Mouse (Mus musculus) olfactory bulb, adult 2 months (tissue): ENCODE measurements around the gene Bves. TPM values are rescaled to one million over a fixed set of nuclear protein-coding genes. Genes with fewer than 3 reads are reported as not detected.

Source experiments
- H3K27ac ChIP-seq: fragments of 200-500 bp; 2 replicates; pipeline ENCODE4 v1.5.1; 2012; ENCODE audit warnings: low read depth, low read length; ENCODE audit not compliant: insufficient read depth
- H3K4me1 ChIP-seq: fragments of 200-500 bp; 2 replicates; pipeline ENCODE4 v1.6.1; 2012; ENCODE audit warnings: low read length; ENCODE audit not compliant: control insufficient read depth, insufficient read depth
- H3K4me3 ChIP-seq: fragments of 200-500 bp; 2 replicates; pipeline ENCODE4 v1.5.1; 2012; ENCODE audit warnings: mild to moderate bottlenecking, low read depth, low read length, moderate library complexity; ENCODE audit not compliant: insufficient read depth
- CTCF ChIP-seq: fragments of 200-500 bp; IDR thresholded peaks from 2 replicates; pipeline ENCODE4 v1.5.1; 2012; ENCODE audit warnings: low read depth, mild to moderate bottlenecking, low read length, moderate library complexity; ENCODE audit not compliant: insufficient read depth
- POLR2A ChIP-seq: fragments of 200-500 bp; IDR thresholded peaks from 2 replicates; pipeline ENCODE4 v1.6.1; 2012; ENCODE audit warnings: mild to moderate bottlenecking, low read depth, low read length, moderate library complexity; ENCODE audit not compliant: insufficient read depth
- WGBS: fragments of 180-500 bp; shearing (Covaris S2); methylation state at CpG from one replicate; pipeline ENCODE4 v1.1.7; 2018; 5-methylcytosine and 5-hydroxymethylcytosine counted together
- polyA plus RNA-seq: library from polyadenylated mRNA; stranded (reverse); fragments of >200 nt; gene quantifications from 2 replicates; pipeline ENCODE4 v1.2.4, GENCODE M21; 2012; ENCODE audit warnings: low replicate concordance; ENCODE audit not compliant: missing spikeins, insufficient read depth, insufficient read length

Gene Bves
- polyA plus RNA-seq, 1 experiment, result not detected

DNA sequence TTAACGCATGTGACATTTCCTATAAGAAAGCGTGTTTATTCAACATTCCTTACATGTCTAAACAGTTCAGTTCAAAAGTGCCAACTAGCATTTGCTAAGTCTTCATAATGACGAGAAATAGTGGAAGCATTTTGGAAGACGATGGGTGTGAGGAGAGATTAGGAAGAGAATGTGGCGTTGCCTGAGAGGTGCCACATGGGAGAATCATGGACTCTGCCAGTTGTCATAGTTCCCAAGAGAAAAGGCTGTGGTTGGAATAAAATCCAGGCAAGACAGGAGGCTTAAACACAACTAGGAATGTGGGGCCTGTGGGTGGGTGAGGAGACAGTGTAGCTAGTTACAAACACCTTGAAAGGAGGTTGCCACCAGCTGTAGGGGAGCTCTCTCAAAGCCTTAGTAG is 30.4 kb upstream of the Bves start:
- Histone ChIP-seq H3K4me3 (no peak overlapping the region), H3K4me1 (no peaks in the 10 kb centered on the region), H3K27ac (no peak overlapping the region)
- 82% methylated on average over 5 of the region's 5 CpGs for WGBS
- TF ChIP-seq CTCF (no peak), POLR2A (no peak)

DNA sequence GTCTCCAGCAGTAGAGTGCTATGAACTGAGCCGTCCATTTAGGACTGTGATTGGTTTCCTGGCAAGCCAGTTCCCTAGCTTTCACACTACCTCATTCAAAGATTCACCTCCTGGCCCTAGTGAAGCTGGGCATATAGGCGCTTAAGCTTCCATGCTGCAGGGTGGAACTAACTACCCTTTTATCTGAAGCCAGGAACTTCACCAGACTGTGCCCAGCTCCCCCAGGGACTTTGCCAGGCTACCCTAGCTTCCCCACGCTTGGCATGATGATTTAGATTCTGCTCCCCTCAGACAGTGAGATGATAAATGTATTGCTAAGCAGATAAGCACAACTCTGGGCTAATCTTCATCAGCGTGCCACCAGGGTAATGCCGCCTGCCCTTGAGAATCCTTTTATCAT is 24.4 kb upstream of the Bves start:
- TF ChIP-seq CTCF (no peak), POLR2A (no peak)
- Histone ChIP-seq H3K4me3 (no peak overlapping the region), H3K4me1 (no peaks in the 10 kb centered on the region), H3K27ac (no peak overlapping the region)
- 83% methylated on average over 5 of the region's 5 CpGs for WGBS

DNA sequence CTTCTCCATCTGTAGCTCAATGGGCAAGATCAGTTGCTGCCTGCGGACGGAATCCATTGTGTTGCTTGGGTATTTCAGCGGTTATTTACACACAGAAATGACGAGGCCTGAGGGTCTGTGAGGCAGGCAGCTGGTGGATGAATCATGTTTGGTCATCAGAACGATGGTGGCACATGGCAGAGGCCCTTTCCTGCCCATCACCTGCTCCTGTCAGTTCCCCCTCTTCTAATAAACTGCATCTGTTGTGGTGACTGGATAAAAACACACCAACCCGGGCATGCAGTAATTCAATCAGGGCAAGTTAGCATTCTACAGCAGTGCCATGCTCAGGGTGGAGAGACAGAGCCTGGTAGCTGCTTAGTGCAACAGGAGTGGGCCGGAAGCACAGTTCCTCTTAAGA is 23.9 kb upstream of the Bves start:
- H3K27ac ChIP-seq, result no peak overlapping the region
- no peaks in the 10 kb centered on the region for H3K4me1 ChIP-seq
- no peak for TF ChIP-seq CTCF
- no peak for TF ChIP-seq POLR2A
- no peak overlapping the region for H3K4me3 ChIP-seq
- WGBS, result 64% methylated on average over 7 of the region's 7 CpGs

DNA sequence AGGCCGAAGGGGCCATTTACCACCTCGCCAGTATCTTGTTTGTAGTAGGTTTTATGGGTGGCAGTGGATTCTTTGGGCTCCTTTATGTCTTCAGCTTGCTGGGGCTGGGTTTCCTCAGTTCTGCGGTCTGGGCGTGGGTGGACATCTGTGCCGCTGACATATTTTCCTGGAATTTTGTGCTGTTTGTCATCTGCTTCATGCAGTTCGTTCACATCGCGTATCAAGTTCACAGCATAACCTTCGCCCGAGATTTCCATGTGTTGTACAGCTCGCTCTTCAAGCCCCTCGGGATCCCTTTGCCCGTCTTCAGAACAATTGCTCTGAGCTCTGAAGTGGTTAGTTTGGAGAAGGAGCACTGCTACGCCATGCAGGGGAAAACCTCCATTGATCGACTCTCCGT is 20.7 kb upstream of the Bves start:
- Histone ChIP-seq H3K4me3 (no peak overlapping the region), H3K4me1 (no peaks in the 10 kb centered on the region), H3K27ac (no peak overlapping the region)
- WGBS, result 94% methylated on average over 16 of the region's 16 CpGs
- no peak for TF ChIP-seq CTCF
- TF ChIP-seq POLR2A, result no peak

DNA sequence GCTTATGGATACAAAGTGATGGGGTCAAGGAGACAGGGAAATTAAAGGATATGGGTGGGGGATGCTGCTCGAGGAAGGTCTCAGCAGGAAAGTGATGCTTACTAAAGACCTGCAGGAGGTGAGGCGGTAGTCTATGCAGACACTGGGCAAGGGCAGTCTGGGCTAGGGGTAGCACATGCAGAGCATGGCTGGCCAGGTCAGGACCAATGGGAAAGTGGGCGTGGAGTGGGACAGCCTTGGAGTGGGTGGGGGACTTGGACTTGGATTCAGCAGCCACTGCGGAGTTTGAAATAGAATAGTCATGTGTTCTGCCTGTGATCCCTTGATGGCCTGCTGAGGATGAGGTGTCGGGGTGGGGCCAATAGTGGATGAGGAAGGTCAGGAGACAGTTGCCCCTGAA is 16.6 kb upstream of the Bves start:
- Histone ChIP-seq H3K4me1 (no peaks in the 10 kb centered on the region), H3K4me3 (no peak overlapping the region), H3K27ac (no peak overlapping the region)
- TF ChIP-seq CTCF (no peak), POLR2A (no peak)
- WGBS, result 90% methylated on average over 5 of the region's 5 CpGs

DNA sequence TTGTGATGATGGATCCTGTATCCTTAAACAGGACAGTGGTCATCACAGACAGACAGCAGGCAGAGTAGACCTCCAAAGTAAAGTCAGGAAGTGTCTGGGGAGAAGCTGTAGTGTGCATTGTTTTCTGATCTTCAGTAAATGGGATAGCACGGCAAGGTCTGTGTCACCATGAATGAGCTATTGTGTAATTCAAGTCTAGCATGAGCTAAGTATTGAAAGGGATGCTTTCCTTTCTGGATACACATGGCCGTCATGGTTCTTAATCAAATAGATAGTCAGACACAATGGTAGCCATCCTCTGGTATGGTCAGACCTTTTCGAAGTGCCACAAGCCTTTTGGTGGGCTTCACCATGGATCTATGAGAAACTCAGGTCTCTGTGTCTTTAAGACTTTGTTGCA is 15.3 kb upstream of the Bves start:
- Histone ChIP-seq H3K4me1 (no peaks in the 10 kb centered on the region), H3K4me3 (no peak overlapping the region), H3K27ac (no peak overlapping the region)
- TF ChIP-seq POLR2A, result no peak
- TF ChIP-seq CTCF, result no peak
- WGBS, result 76% methylated on average over 3 of the region's 3 CpGs

DNA sequence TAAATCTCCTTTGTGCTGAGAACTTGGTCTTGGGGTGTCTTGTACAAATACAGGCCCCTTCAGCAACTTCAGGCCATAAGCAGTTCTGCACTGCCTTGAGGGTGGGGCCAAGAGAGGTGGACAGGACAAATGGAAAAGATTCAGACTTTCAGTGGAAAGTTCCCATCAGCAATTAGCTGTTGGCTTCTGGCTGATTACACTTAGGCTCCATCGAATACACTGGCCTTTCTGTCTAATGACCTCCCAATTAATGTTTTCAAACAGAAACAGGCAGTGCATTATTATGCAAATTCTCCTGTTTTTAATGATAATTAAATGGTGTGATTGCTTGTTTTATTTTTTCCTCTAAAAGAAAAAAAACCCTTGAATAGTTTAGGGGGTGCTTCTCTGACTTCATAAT is 11.4 kb upstream of the Bves start:
- no peak for TF ChIP-seq CTCF
- no peak for TF ChIP-seq POLR2A
- 17% methylated on average over 1 of the region's 1 CpGs for WGBS
- H3K27ac ChIP-seq, result no peak overlapping the region

DNA sequence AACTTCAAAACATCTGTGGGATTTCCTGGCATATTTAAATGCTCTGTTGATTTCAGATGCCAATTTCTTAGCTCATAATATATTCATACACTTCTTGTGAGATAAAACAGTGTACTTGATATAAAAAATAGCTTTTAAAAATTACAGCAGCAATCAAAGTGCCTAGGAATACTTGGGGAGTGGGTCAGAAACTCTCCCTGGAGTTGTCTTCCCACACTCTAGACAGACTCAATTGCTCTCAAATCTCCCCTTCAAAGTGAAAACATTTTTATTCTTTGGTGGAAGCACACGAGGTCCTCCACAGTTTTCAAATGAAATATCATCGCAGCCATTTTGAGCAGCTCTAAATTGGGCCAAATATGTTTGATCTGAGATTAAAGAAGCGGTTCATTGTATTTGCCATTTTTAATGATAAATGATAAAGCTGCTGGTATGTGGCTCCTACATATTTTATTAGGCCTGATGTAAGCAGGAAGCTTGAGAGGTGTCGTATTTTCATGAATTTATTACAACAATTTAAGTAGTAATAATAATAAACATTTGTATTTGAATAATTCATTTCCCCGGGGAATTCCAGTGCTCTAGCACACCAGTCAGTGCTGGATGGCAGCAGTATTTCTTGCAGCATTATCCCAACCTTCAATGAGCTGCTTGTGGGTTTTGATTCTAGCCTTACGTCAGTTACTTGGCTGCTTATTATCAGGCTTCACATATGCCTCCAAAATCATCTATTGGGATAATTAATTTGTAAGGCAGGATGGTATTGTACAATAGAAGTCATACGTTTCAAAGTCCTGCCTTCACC is 7.2 kb upstream of the Bves start:
- 86% methylated on average over 7 of the region's 7 CpGs for WGBS
- H3K4me1 ChIP-seq, result no peaks in the 10 kb centered on the region
- no peak overlapping the region for H3K4me3 ChIP-seq
- TF ChIP-seq CTCF, result no peak
- no peak for TF ChIP-seq POLR2A
- no peak overlapping the region for H3K27ac ChIP-seq

More for the DNA sequence above, 11.4 kb upstream of the Bves start:
- Histone ChIP-seq H3K4me1 (no peaks in the 10 kb centered on the region), H3K4me3 (no peak overlapping the region)

DNA sequence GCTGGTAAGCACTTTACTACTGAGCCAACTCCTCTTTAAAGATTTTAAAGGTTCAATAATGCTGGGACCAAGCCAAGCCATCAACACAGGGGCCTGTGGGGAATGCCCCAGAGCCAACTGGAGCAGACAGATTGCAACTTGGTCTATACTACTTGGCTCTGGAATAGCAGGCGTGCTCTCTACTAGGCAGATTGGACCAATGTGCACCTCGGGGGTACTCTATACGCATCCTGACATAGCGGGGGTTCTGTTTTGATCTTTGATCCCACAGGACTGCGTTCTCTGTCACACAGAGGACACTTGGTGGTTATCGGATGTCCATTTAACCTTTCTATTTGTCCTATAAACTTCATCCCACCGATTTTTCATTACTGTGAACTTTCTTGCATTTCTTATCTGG is 647 bp upstream of the Bves start:
- WGBS, result 31% methylated on average over 7 of the region's 7 CpGs
- no peak overlapping the region for H3K4me3 ChIP-seq
- no peak overlapping the region for H3K27ac ChIP-seq
- no peaks in the 10 kb centered on the region for H3K4me1 ChIP-seq
- TF ChIP-seq CTCF (no peak), POLR2A (no peak)
